8 mouse cellular contexts compared by ENCODE assay signal in the genomic region with DNA sequence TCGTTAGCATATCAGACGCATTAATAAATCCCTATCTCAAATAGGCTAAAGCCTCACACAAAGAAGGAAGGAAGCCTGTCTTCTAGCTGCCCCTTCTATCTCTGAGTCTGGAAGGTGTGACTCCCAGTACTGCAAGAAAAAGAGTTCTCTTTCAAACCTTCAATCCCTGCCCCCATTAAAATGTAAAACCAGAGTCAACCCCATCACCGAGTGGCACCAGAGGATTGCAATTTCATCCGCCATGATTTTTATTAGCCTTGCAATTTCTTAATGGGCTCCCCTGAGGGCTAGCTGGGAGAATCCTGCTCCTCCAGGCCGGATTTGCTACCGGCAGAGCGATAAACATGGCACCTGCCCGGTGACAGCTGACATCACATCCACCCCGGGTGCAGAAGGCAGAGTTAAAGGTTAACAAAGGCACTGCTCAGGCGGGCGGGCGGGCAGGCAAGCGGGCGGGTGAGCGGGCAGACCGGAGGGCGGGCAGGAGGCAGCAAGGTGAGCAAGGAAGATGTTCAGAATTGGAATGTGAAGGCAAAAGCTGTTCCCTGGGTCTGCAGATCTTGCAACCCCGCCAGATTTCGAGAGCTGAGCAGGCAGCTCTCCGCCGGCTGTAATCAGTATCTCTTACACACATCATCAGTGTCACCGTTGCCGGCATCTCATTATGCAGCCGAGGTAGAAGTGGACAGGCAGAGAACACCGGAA.
DNase-seq lines count a peak whose midpoint lies in the region; ATAC-seq and TF ChIP-seq lines count a peak whose summit lies in the region.

No protein-coding gene starts in this region.

- peak overlapping the region; percentile 53 for H3K4me2 ChIP-seq in liver, embryonic 15.5 days

- no peak for TF ChIP-seq CTCF in gastrocnemius, adult 2 months (IDR thresholded peaks at IDR 0.05)

- H3K27me3 ChIP-seq in embryonic facial prominence, embryonic 10.5 days (replicated peaks; ENCODE audit: low read depth, poor library complexity, severe bottlenecking), result peaks cover 47% of the 10 kb centered on the region
- H3K27me3 ChIP-seq in liver, embryonic 15.5 days, result 0 out of 2 replicates have a peak, but pooled peaks cover 3% of the 10 kb centered on the region

- intact Hi-C loops in gastrocnemius, adult 2 months (cut with DNase I), result no loop called here
- intact Hi-C loops in gastrocnemius, postnatal 36 days (cut with DNase I), result no loop called here

- H3K36me3 ChIP-seq in embryonic facial prominence, embryonic 10.5 days (replicated peaks), result no peaks in the 10 kb centered on the region
- H3K36me3 ChIP-seq in liver, embryonic 15.5 days (replicated peaks), result no peaks in the 10 kb centered on the region

- no peak for DNase-seq in gastrocnemius, adult 2 months
- no peak for DNase-seq in gastrocnemius, postnatal 36 days
- DNase-seq in ES-CJ7 (ENCODE audit: low read depth, low spot score), result peak; percentile 27
- DNase-seq in embryonic facial prominence, embryonic 10.5 days (ENCODE audit: low spot score), result peak; percentile 59
- DNase-seq in kidney, adult 11 months, result peak; percentile 67
- no peak for DNase-seq in urinary bladder, adult 18-20 months (ENCODE audit: low spot score in 2 of 2)
- DNase-seq in spleen, postnatal 36 days (ENCODE audit: low spot score in 2 of 2), result no peak

- no peak for ATAC-seq in liver, embryonic 15.5 days (ENCODE audit: insufficient read depth)

- peaks cover 9% of the 10 kb centered on the region for H3K4me1 ChIP-seq in embryonic facial prominence, embryonic 10.5 days
- H3K4me1 ChIP-seq in liver, embryonic 15.5 days (replicated peaks), result no peaks in the 10 kb centered on the region

- peak overlapping the region; percentile 43 for H3K4me3 ChIP-seq in gastrocnemius, adult 2 months
- peak overlapping the region; percentile 62 for H3K4me3 ChIP-seq in embryonic facial prominence, embryonic 10.5 days
- H3K4me3 ChIP-seq in liver, embryonic 15.5 days (replicated peaks), result peak overlapping the region; percentile 32

- WGBS in embryonic facial prominence, embryonic 10.5 days, result 7% methylated on average over 25 of the region's 25 CpGs
- WGBS in liver, embryonic 15.5 days (ENCODE audit: insufficient replicate concordance), result 10% methylated on average over 25 of the region's 25 CpGs

- no peaks in the 10 kb centered on the region for H3K9me3 ChIP-seq in embryonic facial prominence, embryonic 10.5 days
- H3K9me3 ChIP-seq in liver, embryonic 15.5 days (replicated peaks), result no peaks in the 10 kb centered on the region

- no peak overlapping the region for H3K27ac ChIP-seq in gastrocnemius, adult 2 months
- H3K27ac ChIP-seq in embryonic facial prominence, embryonic 10.5 days (replicated peaks), result peak overlapping the region; percentile 32; the same call in 1 of the 2 replicates
- H3K27ac ChIP-seq in liver, embryonic 15.5 days (replicated peaks), result no peak overlapping the region

- no peak overlapping the region for H3K9ac ChIP-seq in liver, embryonic 15.5 days

Comparison
In these comparisons a context has a peak if more than half of its experiments do, and no peak if none do; other contexts are left out.
1. DNase-seq: peak in ES-CJ7 (single experiment), embryonic facial prominence, embryonic 10.5 days (single experiment) and kidney, adult 11 months (single experiment); none in gastrocnemius, adult 2 months (single experiment), gastrocnemius, postnatal 36 days (0 of 2), urinary bladder, adult 18-20 months (0 of 2) and spleen, postnatal 36 days (0 of 2).
2. Peak in every context shown above with its lines, with median percentiles within 50 percentile points of each other: H3K4me3 ChIP-seq.